Mouse (Mus musculus): ENCODE results near the gene Tut7.

DNA sequence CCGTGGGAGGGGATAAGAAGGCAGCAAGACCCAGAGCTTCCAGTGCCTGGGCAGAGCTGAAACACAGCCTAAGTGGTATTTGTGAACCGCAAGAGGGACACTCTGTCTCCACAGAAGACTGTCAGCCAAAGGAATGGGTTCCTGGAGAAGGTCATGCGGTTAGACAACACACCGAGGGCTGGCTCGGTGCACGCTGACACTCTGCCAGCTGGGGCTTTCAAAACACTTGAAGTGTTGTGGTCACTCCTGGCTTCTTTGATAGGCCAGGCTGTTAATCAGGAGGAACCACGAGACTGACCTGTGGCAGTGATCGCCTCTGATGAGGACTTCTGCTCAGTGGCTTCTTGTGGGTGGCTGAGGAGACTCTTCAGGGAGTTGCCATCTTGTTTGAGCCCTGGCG, 30.5 kb upstream of the Tut7 start:
- TF ChIP-seq CTCF (IDR thresholded peaks at IDR 0.05; ENCODE audit: low read depth) (no peak), EP300 (IDR thresholded peaks at IDR 0.05; ENCODE audit: low read depth) (no peak)

Measured in liver, embryonic 14.5 days (tissue).